Mouse (Mus musculus): ENCODE measurements around the gene Mest. TPM values are rescaled to one million over a fixed set of nuclear protein-coding genes. Genes with fewer than 3 reads are reported as not detected.

Mest gene
- polyA plus RNA-seq, 1 experiment from 2014 or later: 1,099 TPM

GRCm38 (mm10) chr6:30678482-30678881, 44.9 kb upstream of the Mest start:
- ATAC-seq (replicated peaks; ENCODE audit: low FRiP score, low read depth): no peak
- peaks cover 24% of the 10 kb centered on the region for H3K4me1 ChIP-seq (replicated peaks; ENCODE audit: insufficient read depth, low read length)

GRCm38 (mm10) chr6:30679567-30679966, 43.8 kb upstream of the Mest start:
- Histone ChIP-seq H3K4me2 (ENCODE audit: low read length) (no peak overlapping the region), H3K4me3 (replicated peaks; ENCODE audit: low read depth, low read length) (no peak overlapping the region), H3K27ac (no peak overlapping the region), H3K36me3 (ENCODE audit: insufficient read depth, low read length) (no peaks in the 10 kb centered on the region), H3K4me1 (replicated peaks; ENCODE audit: insufficient read depth, low read length) (peaks cover 18% of the 10 kb centered on the region), H3K9me3 (replicated peaks; ENCODE audit: low read length) (no peaks in the 10 kb centered on the region), H3K9ac (ENCODE audit: low read depth, low read length) (no peak overlapping the region), H3K27me3 (ENCODE audit: insufficient read depth, low read length) (no peaks in the 10 kb centered on the region)
- WGBS: 30% methylated on average over 5 of the region's 5 CpGs
- ATAC-seq (replicated peaks; ENCODE audit: low FRiP score, low read depth): no peak
- DNase-seq (ENCODE audit: low spot score): peak; percentile 38
- no peak for TF ChIP-seq CTCF (IDR thresholded peaks at IDR 0.05; ENCODE audit: low read depth)

More at GRCm38 (mm10) chr6:30678482-30678881, 44.9 kb upstream of the Mest start:
- no peak overlapping the region for H3K4me2 ChIP-seq (ENCODE audit: low read length)
- no peak for TF ChIP-seq CTCF (IDR thresholded peaks at IDR 0.05; ENCODE audit: low read depth)
- H3K27ac ChIP-seq: no peak overlapping the region
- no peak for DNase-seq (ENCODE audit: low spot score)
- H3K27me3 ChIP-seq (ENCODE audit: insufficient read depth, low read length): no peaks in the 10 kb centered on the region
- H3K9ac ChIP-seq (ENCODE audit: low read depth, low read length): no peak overlapping the region
- no peaks in the 10 kb centered on the region for H3K9me3 ChIP-seq (replicated peaks; ENCODE audit: low read length)
- WGBS: 75% methylated on average over 6 of the region's 6 CpGs
- H3K4me3 ChIP-seq (replicated peaks; ENCODE audit: low read depth, low read length): no peak overlapping the region
- H3K36me3 ChIP-seq (ENCODE audit: insufficient read depth, low read length): no peaks in the 10 kb centered on the region

DNA sequence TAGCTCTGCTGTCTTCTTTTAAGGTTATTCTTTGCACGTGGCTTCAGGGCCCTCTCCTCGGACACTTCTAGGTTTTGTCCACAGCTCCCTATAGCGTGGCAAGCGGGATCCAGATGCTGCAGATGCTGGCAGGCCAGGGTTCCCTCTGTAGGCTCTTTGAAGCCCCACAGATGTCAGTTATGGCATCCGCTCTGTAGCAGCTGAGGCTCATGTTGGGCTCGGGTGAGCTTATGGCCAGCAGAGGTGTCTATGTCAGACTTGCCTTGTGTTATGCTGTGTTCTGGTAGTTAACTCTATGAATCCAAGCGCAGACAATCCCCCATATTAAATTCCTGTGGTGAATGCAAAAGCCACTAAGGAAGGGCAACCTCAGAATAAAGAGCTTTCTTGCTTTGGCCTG, 42.9 kb upstream of the Mest start:
- Histone ChIP-seq H3K9me3 (replicated peaks; ENCODE audit: low read length) (no peaks in the 10 kb centered on the region), H3K4me3 (replicated peaks; ENCODE audit: low read depth, low read length) (no peak overlapping the region), H3K36me3 (ENCODE audit: insufficient read depth, low read length) (no peaks in the 10 kb centered on the region), H3K4me2 (ENCODE audit: low read length) (no peak overlapping the region), H3K27me3 (ENCODE audit: insufficient read depth, low read length) (no peaks in the 10 kb centered on the region), H3K27ac (no peak overlapping the region), H3K4me1 (replicated peaks; ENCODE audit: insufficient read depth, low read length) (peaks cover 11% of the 10 kb centered on the region), H3K9ac (ENCODE audit: low read depth, low read length) (no peak overlapping the region)
- no peak for TF ChIP-seq CTCF (IDR thresholded peaks at IDR 0.05; ENCODE audit: low read depth)
- 37% methylated on average over 7 of the region's 7 CpGs for WGBS
- ATAC-seq (replicated peaks; ENCODE audit: low FRiP score, low read depth): no peak; the same call in 1 of the 2 replicates
- DNase-seq (ENCODE audit: low spot score): peak; percentile 59

DNA sequence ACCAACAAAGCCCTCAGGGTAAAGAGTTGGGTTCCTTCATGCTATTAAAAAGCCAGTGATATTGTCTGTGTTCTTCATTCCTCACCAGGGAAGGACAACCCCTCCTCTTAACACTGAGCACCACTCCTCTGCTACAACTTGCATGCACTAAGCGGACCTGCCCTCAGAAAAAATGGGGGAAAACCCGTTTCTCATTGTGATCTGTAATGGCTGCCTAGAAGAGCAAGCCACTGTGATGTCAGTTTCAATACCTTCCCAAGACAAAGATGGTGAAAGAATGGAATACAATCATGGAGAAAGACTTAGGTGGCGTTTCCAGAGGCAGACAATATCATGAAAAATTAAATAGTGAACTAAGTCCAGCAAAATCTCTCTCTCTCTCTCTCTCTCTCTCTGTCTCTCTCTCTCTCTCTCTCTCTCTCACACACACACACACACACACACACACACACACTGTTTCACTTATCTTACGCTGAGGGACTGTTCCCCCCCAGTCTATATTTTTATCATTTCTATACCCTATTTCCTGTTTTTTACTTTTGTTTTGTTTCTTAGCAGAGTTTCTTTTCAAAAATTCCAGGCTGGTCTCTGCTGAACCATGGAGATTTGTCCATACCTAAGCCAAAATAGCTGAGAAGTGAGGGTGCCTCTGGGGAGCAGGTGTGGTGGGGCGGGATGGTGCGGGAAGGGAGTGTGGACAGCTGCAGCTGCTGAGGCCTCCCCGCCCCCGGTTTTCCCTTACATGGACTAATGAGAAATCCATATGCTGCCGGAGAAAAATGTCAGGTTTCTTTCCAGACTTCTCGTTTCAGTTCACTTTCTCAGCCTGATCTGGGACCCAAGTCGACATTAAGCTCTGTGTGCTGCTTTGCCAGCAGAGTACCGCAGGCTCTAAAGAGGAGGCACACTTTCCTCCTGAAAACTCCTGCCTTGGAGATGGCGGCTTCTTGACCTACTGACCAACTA, 41.1 kb upstream of the Mest start:
- H3K9me3 ChIP-seq (replicated peaks; ENCODE audit: low read length): no peaks in the 10 kb centered on the region
- ATAC-seq (replicated peaks; ENCODE audit: low FRiP score, low read depth) (peak; percentile 72), DNase-seq (ENCODE audit: low spot score) (peak; percentile 89)
- peaks cover 10% of the 10 kb centered on the region; the same call in 1 of the 2 replicates for H3K4me1 ChIP-seq (replicated peaks; ENCODE audit: insufficient read depth, low read length)
- peak overlapping the region; percentile 27; the same call in 1 of the 2 replicates for H3K4me2 ChIP-seq (ENCODE audit: low read length)
- H3K27ac ChIP-seq: peak overlapping the region; percentile 71
- H3K36me3 ChIP-seq (ENCODE audit: insufficient read depth, low read length): no peaks in the 10 kb centered on the region
- H3K4me3 ChIP-seq (replicated peaks; ENCODE audit: low read depth, low read length): no peak overlapping the region
- no peak for TF ChIP-seq CTCF (IDR thresholded peaks at IDR 0.05; ENCODE audit: low read depth)
- no peaks in the 10 kb centered on the region for H3K27me3 ChIP-seq (ENCODE audit: insufficient read depth, low read length)
- H3K9ac ChIP-seq (ENCODE audit: low read depth, low read length): no peak overlapping the region
- WGBS: 33% methylated on average over 13 of the region's 13 CpGs

GRCm38 (mm10) chr6:30684570-30684969, 38.8 kb upstream of the Mest start:
- Histone ChIP-seq H3K9ac (ENCODE audit: low read depth, low read length) (no peak overlapping the region), H3K36me3 (ENCODE audit: insufficient read depth, low read length) (no peaks in the 10 kb centered on the region), H3K9me3 (replicated peaks; ENCODE audit: low read length) (no peaks in the 10 kb centered on the region), H3K4me1 (replicated peaks; ENCODE audit: insufficient read depth, low read length) (peaks cover 10% of the 10 kb centered on the region; the same call in 1 of the 2 replicates), H3K27me3 (ENCODE audit: insufficient read depth, low read length) (no peaks in the 10 kb centered on the region), H3K27ac (no peak overlapping the region), H3K4me3 (replicated peaks; ENCODE audit: low read depth, low read length) (no peak overlapping the region), H3K4me2 (ENCODE audit: low read length) (no peak overlapping the region)
- DNase-seq (ENCODE audit: low spot score) (no peak), ATAC-seq (replicated peaks; ENCODE audit: low FRiP score, low read depth) (no peak)
- WGBS: 77% methylated on average over 1 of the region's 1 CpGs
- no peak for TF ChIP-seq CTCF (IDR thresholded peaks at IDR 0.05; ENCODE audit: low read depth)

- Histone ChIP-seq H3K27ac (no peak overlapping the region), H3K4me3 (replicated peaks; ENCODE audit: low read depth, low read length) (no peak overlapping the region), H3K4me2 (ENCODE audit: low read length) (no peak overlapping the region), H3K9me3 (replicated peaks; ENCODE audit: low read length) (no peaks in the 10 kb centered on the region), H3K36me3 (ENCODE audit: insufficient read depth, low read length) (no peaks in the 10 kb centered on the region), H3K9ac (ENCODE audit: low read depth, low read length) (no peak overlapping the region), H3K4me1 (replicated peaks; ENCODE audit: insufficient read depth, low read length) (peaks cover 10% of the 10 kb centered on the region; the same call in 1 of the 2 replicates), H3K27me3 (ENCODE audit: insufficient read depth, low read length) (no peaks in the 10 kb centered on the region)
- DNase-seq (ENCODE audit: low spot score) (no peak), ATAC-seq (replicated peaks; ENCODE audit: low FRiP score, low read depth) (no peak)
- no peak for TF ChIP-seq CTCF (IDR thresholded peaks at IDR 0.05; ENCODE audit: low read depth)
- 88% methylated on average over 7 of the region's 7 CpGs for WGBS
Measured at GRCm38 (mm10) chr6:30687198-30687597, 36.1 kb upstream of the Mest start.

All from kidney, postnatal 0 days (tissue).